Mouse (Mus musculus) heart, adult 2 months (tissue): ENCODE data around the gene 1700025G04Rik.

Source experiments
- CTCF ChIP-seq: fragments of 200-600 bp; IDR thresholded peaks from 2 replicates; pipeline ENCODE4 v1.8.1; 2022; ENCODE audit warnings: antibody characterized with exemption, mild to moderate bottlenecking, moderate library complexity
- EP300 ChIP-seq: fragments of 200-500 bp; IDR thresholded peaks from 2 replicates; pipeline ENCODE4 v1.6.1; 2011; ENCODE audit warnings: low read depth, low read length, control low read depth; ENCODE audit not compliant: insufficient read depth
- POLR2A ChIP-seq: fragments of 200-500 bp; IDR thresholded peaks from 2 replicates; pipeline ENCODE4 v1.6.1; 2011; ENCODE audit warnings: mild to moderate bottlenecking, low read depth, low read length, control low read depth; ENCODE audit not compliant: insufficient read depth

DNA sequence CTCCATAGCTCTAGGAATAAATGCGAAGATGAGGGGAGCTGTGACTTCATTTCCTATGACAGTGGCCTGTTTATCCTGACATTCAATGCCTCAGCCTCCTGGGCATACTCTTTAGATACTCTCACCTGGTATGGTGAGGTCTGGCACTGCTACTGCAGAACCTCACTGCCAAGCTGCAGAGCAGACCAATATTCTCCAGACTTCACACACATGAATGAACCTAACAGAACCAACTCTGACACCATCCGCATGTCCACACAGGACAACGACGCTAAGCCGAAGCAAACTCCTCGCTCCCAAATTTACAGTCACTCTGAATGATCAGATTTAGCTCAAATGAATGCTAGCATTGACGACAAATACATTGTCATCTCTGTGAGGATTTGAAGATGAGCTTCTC lies 24.4 kb downstream of the 1700025G04Rik start:
- no peak for TF ChIP-seq POLR2A
- TF ChIP-seq CTCF, result no peak
- TF ChIP-seq EP300, result no peak
